Mouse (Mus musculus) liver, postnatal 0 days (tissue): ENCODE data around the gene Rorb. TPM values are rescaled to one million over a fixed set of nuclear protein-coding genes. Genes with fewer than 3 reads are reported as not detected.

Experiments used
- ATAC-seq: fragments of 200-750 bp; cut with Nextera tagmentation; 2 replicates; pipeline ENCODE4 v1.8.0; 2017; ENCODE audit warnings: mild to moderate bottlenecking, moderate library complexity
- DNase-seq: peaks from one replicate; pipeline ENCODE4 v3.0.0-alpha.2; 2016
- H3K27ac ChIP-seq: fragments of 300-500 bp; sonication (generic); 2 replicates; pipeline ENCODE4 v1.5.1; 2014; ENCODE audit warnings: antibody characterized with exemption, moderate library complexity, mild to moderate bottlenecking, low read depth
- H3K27me3 ChIP-seq: fragments of 300-500 bp; sonication (generic); 2 replicates; pipeline ENCODE4 v1.6.1; 2014; ENCODE audit warnings: low read length, control low read depth, mixed read lengths; ENCODE audit not compliant: insufficient read depth
- H3K36me3 ChIP-seq: fragments of 300-500 bp; sonication (generic); replicated peaks from 2 replicates; pipeline ENCODE4 v1.6.1; 2014; ENCODE audit warnings: mild to moderate bottlenecking, control low read depth, low read length, moderate library complexity, mixed read lengths; ENCODE audit not compliant: insufficient read depth
- H3K4me1 ChIP-seq: fragments of 300-500 bp; sonication (generic); 2 replicates; pipeline ENCODE4 v1.6.1; 2014; ENCODE audit warnings: antibody characterized with exemption, mild to moderate bottlenecking, control low read depth; ENCODE audit not compliant: insufficient read depth
- H3K4me2 ChIP-seq: fragments of 300-500 bp; sonication (generic); 2 replicates; pipeline ENCODE4 v1.6.1; 2014; ENCODE audit warnings: low read depth, mild to moderate bottlenecking, low read length, moderate library complexity, mixed read lengths
- H3K4me3 ChIP-seq: fragments of 300-500 bp; sonication (generic); 2 replicates; pipeline ENCODE4 v1.5.1; 2014; ENCODE audit warnings: low read depth, low read length
- H3K9ac ChIP-seq: fragments of 300-500 bp; sonication (generic); replicated peaks from 2 replicates; pipeline ENCODE4 v1.6.1; 2014; ENCODE audit warnings: mild to moderate bottlenecking, moderate library complexity
- H3K9me3 ChIP-seq: fragments of 300-500 bp; sonication (generic); 2 replicates; pipeline ENCODE4 v1.6.1; 2016; ENCODE audit warnings: mild to moderate bottlenecking, control low read depth, low read length, mixed read lengths
- CTCF ChIP-seq: sonication (generic); IDR thresholded peaks from 2 replicates; pipeline ENCODE4 v1.5.1; 2016; ENCODE audit warnings: antibody characterized with exemption, low read depth
- EP300 ChIP-seq: IDR thresholded peaks from 2 replicates; pipeline ENCODE4 v1.6.1; 2016; ENCODE audit warnings: antibody characterized with exemption, low read depth, mild to moderate bottlenecking
- WGBS: fragments of 180-500 bp; shearing (Covaris S2); extraction: QIAGEN DNeasy Blood & Tissue Kit; methylation state at CpG from one replicate; pipeline ENCODE4 v1.1.7; 2014; ENCODE audit not compliant: insufficient replicate concordance; 5-methylcytosine and 5-hydroxymethylcytosine counted together
- polyA plus RNA-seq: library from polyadenylated mRNA; unstranded; fragments of >200 nt; fragmentation: Nextera tagmentation; extraction: Ambion mirVana; gene quantifications from 2 replicates; pipeline ENCODE4 v1.2.1, GENCODE M21; 2015

The Rorb gene
- polyA plus RNA-seq, 1 experiment from 2014 or later = not detected

DNA sequence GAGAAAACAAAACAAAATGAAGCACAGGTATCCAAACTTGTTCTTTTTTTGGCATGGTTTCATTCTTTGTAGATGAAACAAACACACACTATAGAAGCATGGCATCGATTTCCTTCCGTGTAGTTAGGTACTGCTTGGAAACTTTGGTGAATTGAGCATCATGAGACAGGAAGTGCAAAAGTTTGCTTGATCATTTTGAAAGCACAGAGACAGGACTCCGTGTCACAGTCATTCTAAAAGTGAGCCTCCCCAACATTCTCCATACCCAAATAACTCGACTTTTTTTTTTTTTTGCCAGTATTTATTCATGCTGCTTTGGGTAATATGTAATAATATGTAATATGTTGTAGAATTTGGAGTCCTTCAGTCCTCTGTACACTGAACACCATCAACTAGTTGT, 1.2 kb upstream of the Rorb start:
- H3K4me2 ChIP-seq = no peak overlapping the region
- no peak overlapping the region for H3K9ac ChIP-seq
- H3K27me3 ChIP-seq = peaks cover 35% of the 10 kb centered on the region
- no peak overlapping the region for H3K4me3 ChIP-seq
- peaks cover 14% of the 10 kb centered on the region for H3K4me1 ChIP-seq
- no peaks in the 10 kb centered on the region for H3K36me3 ChIP-seq
- H3K27ac ChIP-seq = no peak overlapping the region
- 54% methylated on average over 4 of the region's 4 CpGs for WGBS
- ATAC-seq (no peak), DNase-seq (no peak)
- H3K9me3 ChIP-seq = no peaks in the 10 kb centered on the region
- no peak for TF ChIP-seq CTCF
- no peak for TF ChIP-seq EP300

GRCm38 (mm10) chr19:19111428-19112170, 603 bp upstream of the Rorb start:
- WGBS = 3% methylated on average over 12 of the region's 12 CpGs
- H3K9me3 ChIP-seq = no peaks in the 10 kb centered on the region
- no peak overlapping the region for H3K9ac ChIP-seq
- peak; percentile 53; the same call in 1 of the 2 replicates for ATAC-seq
- H3K4me2 ChIP-seq = peak overlapping the region; percentile 65
- H3K4me3 ChIP-seq = peak overlapping the region; percentile 47
- no peaks in the 10 kb centered on the region for H3K36me3 ChIP-seq
- no peak for DNase-seq
- H3K4me1 ChIP-seq = peaks cover 14% of the 10 kb centered on the region
- TF ChIP-seq CTCF (no peak), EP300 (no peak)
- H3K27ac ChIP-seq = no peak overlapping the region
- peaks cover 35% of the 10 kb centered on the region for H3K27me3 ChIP-seq

DNA sequence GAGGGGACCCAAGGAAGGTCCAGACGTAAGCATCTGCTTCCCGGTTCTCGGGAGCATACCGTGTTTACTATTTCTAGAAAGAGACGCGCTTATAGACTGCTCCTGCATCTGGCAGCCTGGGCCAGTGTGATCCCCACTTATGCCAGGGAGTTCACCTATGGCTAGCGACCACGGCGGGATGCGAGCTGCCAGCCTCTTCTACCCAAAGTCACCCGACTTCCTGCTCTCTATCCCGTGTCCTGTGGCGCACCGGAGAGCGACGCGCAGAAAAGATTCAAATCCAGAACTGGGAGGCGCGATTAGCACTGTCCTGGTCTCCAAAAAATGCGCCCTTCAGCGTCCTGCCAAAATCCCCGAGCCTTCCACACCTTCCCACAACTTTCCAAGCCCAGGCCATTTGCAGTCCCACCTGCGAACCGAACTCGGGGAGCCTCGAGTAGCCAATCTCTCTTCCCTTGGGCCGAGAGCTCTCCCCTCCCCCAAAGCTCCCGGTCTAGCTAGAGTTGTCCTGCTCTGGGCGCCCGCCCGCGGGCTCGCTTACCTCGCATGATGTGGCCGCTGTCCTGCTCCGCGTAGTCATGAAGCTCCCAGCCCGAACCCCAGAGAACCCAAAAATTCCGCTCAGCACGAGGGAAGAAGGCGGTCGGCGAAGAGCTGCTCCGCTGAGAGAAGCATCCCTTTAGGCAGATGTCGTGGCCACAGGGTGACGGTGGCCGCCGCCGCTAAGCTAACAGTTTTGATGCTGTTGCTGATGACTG, 806 bp downstream of the Rorb start:
- no peak for DNase-seq
- 0 out of 2 replicates have a peak, but pooled peaks have one; percentile 17 for ATAC-seq
- WGBS = under 1% methylated on average over 49 of the region's 49 CpGs

DNA sequence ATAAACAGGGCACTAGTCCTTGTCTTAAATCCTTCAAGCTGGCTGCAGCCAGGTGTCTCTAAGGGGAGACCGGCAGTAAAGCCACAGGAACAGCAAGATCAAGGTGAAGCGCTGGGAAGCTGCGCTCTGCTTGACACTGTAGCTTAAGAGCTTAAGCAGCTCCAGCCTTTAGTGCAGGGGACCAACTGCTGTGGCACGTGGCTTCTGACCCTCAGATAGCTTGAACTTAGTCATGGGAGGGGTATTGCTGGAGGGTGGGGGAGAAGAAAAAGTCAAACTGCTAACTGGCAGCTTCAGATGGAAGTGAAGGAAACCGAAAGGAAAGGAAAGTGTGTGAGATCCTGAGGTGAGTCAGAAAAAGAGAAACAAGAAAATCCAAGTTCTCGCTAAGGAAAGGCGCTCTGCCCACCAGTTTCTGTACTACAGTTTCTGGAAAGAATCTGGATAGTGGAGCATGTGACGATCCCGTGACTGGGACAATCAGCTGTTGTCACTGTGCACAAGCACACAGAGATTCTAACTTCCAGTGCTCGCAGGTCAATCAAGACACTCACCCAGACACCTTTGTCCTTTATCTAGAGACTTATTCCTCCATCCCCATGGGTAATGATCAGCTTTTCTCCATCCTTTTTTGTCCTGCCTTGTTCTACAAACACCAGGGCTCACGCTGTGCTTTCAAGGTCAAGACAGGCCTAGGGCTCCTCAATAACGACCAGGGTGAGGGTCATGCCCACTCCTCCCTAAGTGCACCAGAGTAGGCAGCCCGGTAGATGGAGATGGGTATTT, 2.2 kb downstream of the Rorb start:
- TF ChIP-seq CTCF (no peak), EP300 (no peak)
- no peak for ATAC-seq
- no peak for DNase-seq
- Histone ChIP-seq H3K27me3 (peaks cover 35% of the 10 kb centered on the region), H3K9me3 (no peaks in the 10 kb centered on the region), H3K27ac (no peak overlapping the region), H3K4me3 (no peak overlapping the region), H3K4me1 (peaks cover 14% of the 10 kb centered on the region), H3K9ac (no peak overlapping the region), H3K36me3 (no peaks in the 10 kb centered on the region), H3K4me2 (no peak overlapping the region)
- WGBS = 24% methylated on average over 13 of the region's 13 CpGs

More for the DNA sequence above, 806 bp downstream of the Rorb start:
- TF ChIP-seq CTCF (no peak), EP300 (no peak)
- Histone ChIP-seq H3K4me2 (peak overlapping the region; percentile 65), H3K27me3 (peaks cover 35% of the 10 kb centered on the region), H3K9ac (no peak overlapping the region; the same call in 1 of the 2 replicates), H3K4me1 (peaks cover 14% of the 10 kb centered on the region), H3K9me3 (no peaks in the 10 kb centered on the region), H3K36me3 (no peaks in the 10 kb centered on the region), H3K4me3 (peak overlapping the region; percentile 47), H3K27ac (no peak overlapping the region)

GRCm38 (mm10) chr19:19104581-19104980, 6.4 kb downstream of the Rorb start:
- no peak for ATAC-seq

GRCm38 (mm10) chr19:19097149-19097548, 13.8 kb downstream of the Rorb start:
- Histone ChIP-seq H3K9me3 (no peaks in the 10 kb centered on the region), H3K27me3 (no peaks in the 10 kb centered on the region), H3K36me3 (no peaks in the 10 kb centered on the region), H3K4me2 (no peak overlapping the region), H3K4me1 (no peaks in the 10 kb centered on the region), H3K27ac (no peak overlapping the region), H3K9ac (no peak overlapping the region), H3K4me3 (no peak overlapping the region)
- 67% methylated on average over 6 of the region's 6 CpGs for WGBS
- DNase-seq (no peak), ATAC-seq (no peak)
- no peak for TF ChIP-seq EP300
- TF ChIP-seq CTCF = no peak

More at GRCm38 (mm10) chr19:19104581-19104980, 6.4 kb downstream of the Rorb start:
- WGBS = 75% methylated on average over 2 of the region's 2 CpGs
- Histone ChIP-seq H3K9ac (no peak overlapping the region), H3K27ac (no peak overlapping the region), H3K9me3 (no peaks in the 10 kb centered on the region), H3K4me2 (no peak overlapping the region), H3K36me3 (no peaks in the 10 kb centered on the region), H3K27me3 (peaks cover 20% of the 10 kb centered on the region), H3K4me1 (no peaks in the 10 kb centered on the region), H3K4me3 (no peak overlapping the region)
- DNase-seq = no peak
- TF ChIP-seq EP300 = no peak
- no peak for TF ChIP-seq CTCF
